Mouse (Mus musculus) bone marrow macrophage, adult 2 months (primary cell): ENCODE data around the gene Gm15319. TPM values are rescaled to one million over a fixed set of nuclear protein-coding genes. Genes with fewer than 3 reads are reported as not detected.
"Not testable (repeated sequence)": the region's sequence is repeated elsewhere in the genome, so short reads cannot be mapped to it uniquely, and the experiment has no call there.

Experiments used
- H3K27ac ChIP-seq: 2 replicates; pipeline ENCODE4 v1.5.1; 2012; ENCODE audit warnings: low read depth, low read length; ENCODE audit not compliant: insufficient read depth
- H3K4me1 ChIP-seq: 2 replicates; pipeline ENCODE4 v1.6.1; 2012; ENCODE audit warnings: low read length; ENCODE audit not compliant: control insufficient read depth, insufficient read depth
- H3K4me3 ChIP-seq: 2 replicates; pipeline ENCODE4 v1.5.1; 2012; ENCODE audit warnings: mild to moderate bottlenecking, low read length, moderate library complexity; ENCODE audit not compliant: insufficient read depth
- CTCF ChIP-seq: IDR thresholded peaks from 2 replicates; pipeline ENCODE4 v1.5.1; 2012; ENCODE audit warnings: low read depth, mild to moderate bottlenecking, low read length, moderate library complexity
- polyA plus RNA-seq: library from polyadenylated mRNA; stranded (reverse); fragments of >200 nt; gene quantifications from 2 replicates; pipeline ENCODE4 v1.2.4, GENCODE M21; 2012; ENCODE audit not compliant: missing spikeins, insufficient read depth, insufficient read length

The Gm15319 gene
- polyA plus RNA-seq, 1 experiment, result not detected

DNA sequence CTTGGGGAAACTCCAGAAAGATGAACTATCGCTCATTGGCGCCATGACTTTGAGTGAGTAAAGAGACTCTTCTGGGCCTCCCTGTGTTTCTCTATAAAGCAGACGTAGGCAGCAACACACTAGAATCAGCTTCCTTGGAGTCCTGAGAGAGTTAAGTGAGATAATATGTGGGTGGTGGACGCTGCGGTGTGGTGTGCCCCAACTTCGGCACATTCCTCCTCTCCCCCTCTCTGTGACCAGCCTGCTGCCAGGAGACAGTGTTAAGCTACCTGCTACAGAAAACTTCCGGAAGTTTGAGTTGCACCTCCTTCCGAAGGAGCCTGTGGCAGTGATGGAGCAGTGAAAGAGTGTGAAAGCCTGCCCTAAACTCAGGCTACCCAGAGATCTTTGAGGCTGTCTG, 15.3 kb upstream of the Gm15319 start:
- not testable (repeated sequence) for H3K27ac ChIP-seq, H3K4me1 ChIP-seq, H3K4me3 ChIP-seq

GRCm38 (mm10) chr8:20375698-20376097, 12.7 kb upstream of the Gm15319 start:
- H3K4me3 ChIP-seq, H3K4me1 ChIP-seq, H3K27ac ChIP-seq: not testable (repeated sequence)

DNA sequence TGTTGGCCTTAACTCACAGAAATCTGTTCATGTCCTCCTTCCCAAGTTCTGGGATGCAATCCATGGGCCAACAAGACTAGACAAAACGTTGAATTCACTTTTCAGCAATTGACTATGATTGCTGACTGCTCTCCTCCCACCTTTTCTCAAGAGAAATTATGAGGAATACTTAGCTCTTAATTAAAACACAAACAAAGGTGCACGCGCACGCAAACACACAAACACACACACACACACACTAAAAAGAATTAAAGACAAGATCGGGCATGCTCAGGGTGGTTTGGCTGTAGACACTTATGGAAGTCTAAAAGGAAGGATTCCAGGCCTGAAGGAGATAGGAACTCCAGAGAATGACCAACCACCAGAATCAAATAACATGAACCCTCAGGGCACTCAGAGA, 6.6 kb downstream of the Gm15319 start:
- H3K4me1 ChIP-seq, H3K27ac ChIP-seq, H3K4me3 ChIP-seq: not testable (repeated sequence)

DNA sequence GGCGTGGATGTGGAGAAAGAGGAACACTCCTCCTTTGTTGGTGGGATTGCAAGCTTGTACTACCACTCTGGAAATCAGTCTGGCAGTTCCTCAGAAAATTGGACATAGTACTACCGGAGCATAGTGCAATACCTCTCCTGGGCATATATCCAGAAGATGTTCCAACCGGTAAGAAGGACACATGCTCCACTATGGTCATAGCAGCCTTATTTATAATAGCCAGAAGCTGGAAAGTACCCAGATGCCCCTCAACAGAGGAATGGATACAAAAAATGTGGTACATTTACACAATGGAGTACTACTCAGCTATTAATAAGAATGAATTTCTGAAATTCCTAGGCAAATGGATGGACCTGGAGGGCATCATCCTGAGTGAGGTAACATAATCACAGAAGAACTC, 9.4 kb downstream of the Gm15319 start:
- not testable (repeated sequence) for H3K4me1 ChIP-seq, H3K27ac ChIP-seq, H3K4me3 ChIP-seq

DNA sequence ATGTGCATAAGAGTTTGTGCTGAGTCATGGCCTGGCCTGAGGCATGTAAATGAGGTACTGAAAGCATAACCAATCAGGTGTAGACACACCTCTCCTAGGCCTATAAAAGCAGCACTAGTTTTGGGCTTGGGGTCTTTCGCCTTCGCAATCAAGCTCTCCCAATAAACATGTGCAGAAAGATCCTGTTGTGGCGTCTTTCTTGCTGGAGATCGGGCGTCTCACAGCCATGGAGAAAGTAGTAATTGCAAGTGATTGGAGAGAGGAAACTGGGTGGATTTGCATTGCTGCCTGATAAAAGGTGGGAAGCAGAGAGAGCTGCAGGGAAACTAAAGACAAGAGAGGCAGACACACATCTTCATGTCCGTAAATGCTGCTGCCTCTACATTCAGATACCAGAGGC, 60.3 kb downstream of the Gm15319 start:
- H3K4me1 ChIP-seq, H3K27ac ChIP-seq, H3K4me3 ChIP-seq: not testable (repeated sequence)

- not testable (repeated sequence) for H3K27ac ChIP-seq, H3K4me3 ChIP-seq, H3K4me1 ChIP-seq
Measured at GRCm38 (mm10) chr8:20300042-20300441, 63.0 kb downstream of the Gm15319 start.

GRCm38 (mm10) chr8:20297939-20298505, 65.0 kb downstream of the Gm15319 start:
- not testable (repeated sequence) for H3K27ac ChIP-seq, H3K4me3 ChIP-seq, H3K4me1 ChIP-seq

DNA sequence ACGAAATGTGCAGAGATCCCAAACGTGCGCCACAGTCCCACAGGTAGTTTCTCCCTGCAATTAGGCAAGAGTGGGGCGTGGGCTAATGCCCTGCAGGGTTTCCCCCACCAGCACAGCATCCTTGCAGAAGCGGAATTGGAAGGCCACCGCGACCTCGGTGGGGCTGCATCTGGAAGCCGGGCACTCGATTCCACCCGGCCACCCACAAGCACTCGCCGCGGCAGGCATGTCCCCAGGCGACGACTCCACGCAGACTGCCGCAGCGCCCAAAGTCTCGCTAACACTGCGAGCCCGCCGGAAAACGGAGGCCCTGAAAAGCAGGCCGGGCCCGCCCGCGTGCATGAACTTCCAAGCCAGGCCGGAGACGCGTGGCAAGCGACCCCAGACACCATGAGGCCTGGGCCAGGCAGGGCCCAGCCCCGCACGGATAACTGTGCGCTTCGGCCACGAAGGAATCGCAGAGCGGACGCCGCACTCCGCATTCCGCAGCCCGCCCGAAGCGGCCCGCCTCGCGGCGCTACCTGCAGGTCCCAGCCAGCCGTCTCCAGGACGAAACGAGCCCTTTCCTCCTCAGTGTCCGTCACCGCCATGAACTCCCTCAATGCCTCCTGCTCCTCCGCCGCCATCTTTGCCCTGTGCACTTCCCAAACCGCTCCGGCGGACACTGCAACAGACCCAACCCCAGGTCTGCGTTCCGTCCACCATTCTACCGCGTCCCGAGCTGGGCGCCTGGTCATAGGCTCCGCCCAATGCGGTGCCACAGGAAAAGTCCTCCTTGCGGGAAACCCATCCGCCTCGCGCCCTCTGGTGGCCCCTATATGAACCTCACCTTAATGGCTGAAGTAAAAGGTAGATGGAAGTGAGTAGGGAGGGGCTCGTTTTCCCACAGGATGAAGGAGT, 66.0 kb downstream of the Gm15319 start:
- H3K27ac ChIP-seq, result not testable (repeated sequence)

GRCm38 (mm10) chr8:20295881-20296280, 67.1 kb downstream of the Gm15319 start:
- not testable (repeated sequence) for H3K4me1 ChIP-seq, H3K27ac ChIP-seq

More for the DNA sequence above, 66.0 kb downstream of the Gm15319 start:
- TF ChIP-seq CTCF, result 0 out of 2 replicates have a peak, but pooled peaks have one; percentile 28
- H3K4me1 ChIP-seq, result not testable (repeated sequence)
- H3K4me3 ChIP-seq, result peak overlapping the region; percentile 63

DNA sequence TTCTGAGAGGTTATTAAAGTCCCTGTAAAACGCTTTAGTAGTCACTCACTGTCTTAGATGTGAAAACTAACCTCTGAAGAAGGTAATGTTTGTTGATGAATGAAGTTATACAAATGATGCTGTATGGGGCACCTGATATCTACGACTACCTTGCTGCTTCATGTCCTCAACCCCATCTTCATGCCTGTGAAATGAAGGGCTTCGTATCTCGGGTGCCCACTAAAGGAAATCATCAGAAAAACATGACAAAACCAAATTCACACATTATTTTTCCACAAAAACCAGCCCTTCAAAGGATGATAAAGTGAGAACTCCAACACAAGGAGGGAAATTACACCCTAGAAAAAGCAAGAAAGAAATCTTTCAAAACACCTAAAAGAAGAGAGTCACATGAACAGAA, 68.2 kb downstream of the Gm15319 start:
- not testable (repeated sequence) for H3K4me3 ChIP-seq, H3K4me1 ChIP-seq, H3K27ac ChIP-seq

More at GRCm38 (mm10) chr8:20295881-20296280, 67.1 kb downstream of the Gm15319 start:
- H3K4me3 ChIP-seq, result not testable (repeated sequence)

DNA sequence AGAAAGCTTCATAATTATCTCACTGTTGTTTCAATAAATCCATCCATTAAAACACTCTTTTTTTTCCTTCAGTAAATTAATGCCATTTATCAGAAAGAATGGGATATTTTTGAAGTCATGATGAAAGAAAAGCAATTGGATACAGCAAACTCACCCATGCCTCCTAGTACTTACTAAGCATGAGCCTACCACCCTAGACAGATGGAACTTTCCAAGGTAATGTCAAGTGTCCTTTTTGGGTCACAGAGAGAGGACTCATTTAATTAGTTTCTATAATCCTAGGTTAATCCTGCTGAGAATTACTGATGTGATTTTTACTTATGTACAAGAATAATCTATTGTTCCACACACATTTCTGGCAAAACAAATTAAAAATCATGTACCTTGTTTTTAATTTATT, 69.0 kb downstream of the Gm15319 start:
- not testable (repeated sequence) for H3K4me1 ChIP-seq, H3K27ac ChIP-seq

DNA sequence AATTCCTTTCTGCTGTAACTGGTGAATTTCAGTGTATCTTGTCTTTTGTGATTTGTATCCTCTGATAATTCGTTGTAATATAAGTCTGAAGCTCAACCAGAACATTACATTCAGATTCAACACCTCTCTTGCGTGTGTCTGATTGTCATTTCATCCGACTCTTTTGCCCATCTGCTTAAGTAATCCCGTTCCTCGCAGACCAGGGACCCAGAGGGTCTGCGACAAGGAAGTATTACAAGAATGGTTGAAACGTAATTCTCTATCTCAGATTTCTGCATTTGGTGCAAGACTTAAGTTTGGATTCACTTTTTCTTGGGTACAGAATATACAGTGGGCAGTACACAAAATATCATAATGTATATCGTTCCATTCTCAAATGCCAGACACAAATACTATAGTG, 73.0 kb downstream of the Gm15319 start:
- H3K4me3 ChIP-seq, H3K4me1 ChIP-seq, H3K27ac ChIP-seq: not testable (repeated sequence)

More for the DNA sequence above, 69.0 kb downstream of the Gm15319 start:
- H3K4me3 ChIP-seq, result not testable (repeated sequence)

- H3K27ac ChIP-seq, H3K4me1 ChIP-seq, H3K4me3 ChIP-seq: not testable (repeated sequence)
Measured at GRCm38 (mm10) chr8:20288878-20289277, 74.1 kb downstream of the Gm15319 start.

- H3K27ac ChIP-seq, H3K4me3 ChIP-seq, H3K4me1 ChIP-seq: not testable (repeated sequence)
Measured at GRCm38 (mm10) chr8:20287706-20288105, 75.3 kb downstream of the Gm15319 start.
